Mouse (Mus musculus) lung, postnatal 0 days (tissue): ENCODE results near the gene Sgsm3. TPM values are rescaled to one million over a fixed set of nuclear protein-coding genes. Genes with fewer than 3 reads are reported as not detected.

ENCODE experiments used
- ATAC-seq: fragments of 200-750 bp; cut with Nextera tagmentation; 2 replicates; pipeline ENCODE4 v1.8.0; 2017; ENCODE audit warnings: moderate library complexity
- DNase-seq: peaks from one replicate; pipeline ENCODE4 v3.0.0-alpha.2; 2016; ENCODE audit warnings: low spot score
- H3K27ac ChIP-seq: fragments of 300-500 bp; sonication (generic); 2 replicates; pipeline ENCODE4 v1.5.1; 2014; ENCODE audit warnings: antibody characterized with exemption, mild to moderate bottlenecking, low read length, mixed read lengths
- H3K27me3 ChIP-seq: fragments of 300-500 bp; sonication (generic); replicated peaks from 2 replicates; pipeline ENCODE4 v1.6.1; 2014; ENCODE audit warnings: low read length, mixed read lengths; ENCODE audit not compliant: insufficient read depth
- H3K36me3 ChIP-seq: fragments of 300-500 bp; sonication (generic); 2 replicates; pipeline ENCODE4 v1.6.1; 2014; ENCODE audit warnings: low read length, mixed read lengths; ENCODE audit not compliant: insufficient read depth
- H3K4me1 ChIP-seq: fragments of 300-500 bp; sonication (generic); 2 replicates; pipeline ENCODE4 v1.6.1; 2014; ENCODE audit warnings: antibody characterized with exemption, low read depth, low read length, mixed read lengths; ENCODE audit not compliant: insufficient read depth
- H3K4me2 ChIP-seq: fragments of 300-500 bp; sonication (generic); replicated peaks from 2 replicates; pipeline ENCODE4 v1.6.1; 2014; ENCODE audit warnings: low read depth, mild to moderate bottlenecking, low read length, moderate library complexity, mixed read lengths
- H3K4me3 ChIP-seq: fragments of 300-500 bp; sonication (generic); 2 replicates; pipeline ENCODE4 v1.5.1; 2014; ENCODE audit warnings: low read depth, low read length
- H3K9ac ChIP-seq: fragments of 300-500 bp; sonication (generic); replicated peaks from 2 replicates; pipeline ENCODE4 v1.6.1; 2014; ENCODE audit warnings: low read depth, mild to moderate bottlenecking
- H3K9me3 ChIP-seq: fragments of 300-500 bp; sonication (generic); 2 replicates; pipeline ENCODE4 v1.6.1; 2016; ENCODE audit warnings: low read length, mixed read lengths
- CTCF ChIP-seq: IDR thresholded peaks from 2 replicates; pipeline ENCODE4 v1.5.1; 2016; ENCODE audit warnings: antibody characterized with exemption, mild to moderate bottlenecking
- EP300 ChIP-seq: IDR thresholded peaks from 2 replicates; pipeline ENCODE4 v1.6.1; 2016; ENCODE audit warnings: antibody characterized with exemption, mild to moderate bottlenecking, control low read depth
- WGBS: fragments of 180-500 bp; shearing (Covaris S2); extraction: QIAGEN DNeasy Blood & Tissue Kit; methylation state at CpG from one replicate; pipeline ENCODE4 v1.1.7; 2014; 5-methylcytosine and 5-hydroxymethylcytosine counted together
- polyA plus RNA-seq: library from polyadenylated mRNA; unstranded; fragments of >200 nt; fragmentation: Nextera tagmentation; extraction: Ambion mirVana; gene quantifications from 2 replicates; pipeline ENCODE4 v1.2.1, GENCODE M21; 2015

Gene Sgsm3
- polyA plus RNA-seq, 1 experiment from 2014 or later, result 38.5 TPM

DNA sequence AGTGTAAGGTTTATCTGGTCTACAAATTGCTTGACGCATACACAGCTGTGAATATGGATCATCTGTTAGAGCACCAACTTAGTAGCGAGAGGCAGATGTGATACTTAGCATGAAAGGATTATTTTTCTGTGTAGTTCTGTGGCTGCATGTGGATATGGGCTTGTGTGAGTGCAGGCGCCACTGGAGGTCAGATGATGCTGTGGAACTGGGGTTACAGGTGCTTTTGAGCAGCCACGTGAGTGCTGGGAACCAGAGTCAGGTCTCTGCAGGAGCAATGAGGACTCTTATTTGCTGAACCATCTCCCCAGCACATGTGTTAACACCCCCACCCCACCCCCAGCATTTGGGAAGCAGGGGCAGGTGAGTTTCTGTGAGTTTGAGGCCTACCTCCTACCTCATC, 28.1 kb upstream of the Sgsm3 start:
- DNase-seq (no peak), ATAC-seq (no peak)
- Histone ChIP-seq H3K27ac (no peak overlapping the region), H3K9me3 (no peaks in the 10 kb centered on the region), H3K4me1 (peaks cover 8% of the 10 kb centered on the region; the same call in 1 of the 2 replicates), H3K4me2 (peak overlapping the region; percentile 74; the same call in 1 of the 2 replicates), H3K27me3 (no peaks in the 10 kb centered on the region), H3K4me3 (peak overlapping the region; percentile 80), H3K9ac (no peak overlapping the region), H3K36me3 (peaks cover 1% of the 10 kb centered on the region; the same call in 1 of the 2 replicates)
- TF ChIP-seq CTCF (no peak), EP300 (no peak)
- 31% methylated on average over 4 of the region's 4 CpGs for WGBS

DNA sequence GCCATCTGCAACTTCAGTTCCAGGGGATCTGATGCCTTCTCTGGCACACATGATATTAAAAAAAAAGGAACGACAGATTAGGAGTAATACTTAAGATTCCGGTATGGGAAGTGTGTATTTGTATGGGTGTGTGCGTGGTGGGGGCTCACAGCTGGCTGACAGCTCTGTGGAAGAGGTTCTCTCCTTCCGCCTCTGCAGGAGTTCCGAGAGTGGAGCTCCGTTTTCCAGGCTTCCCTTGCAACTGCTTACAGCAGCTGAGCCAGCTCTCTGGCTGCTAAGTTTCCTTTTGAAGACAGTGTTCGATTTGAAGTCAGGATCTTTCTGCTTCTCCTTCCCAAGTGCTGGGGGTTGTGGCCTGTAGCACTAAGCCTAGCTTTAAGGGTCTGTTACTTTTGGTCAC, 27.5 kb upstream of the Sgsm3 start:
- DNase-seq (no peak), ATAC-seq (no peak)
- WGBS, result 75% methylated on average over 7 of the region's 7 CpGs
- TF ChIP-seq CTCF, result no peak
- TF ChIP-seq EP300, result no peak
- Histone ChIP-seq H3K4me1 (peaks cover 8% of the 10 kb centered on the region; the same call in 1 of the 2 replicates), H3K4me3 (no peak overlapping the region), H3K27me3 (no peaks in the 10 kb centered on the region), H3K9ac (no peak overlapping the region), H3K27ac (no peak overlapping the region), H3K36me3 (peaks cover 5% of the 10 kb centered on the region), H3K4me2 (no peak overlapping the region), H3K9me3 (no peaks in the 10 kb centered on the region)

- Histone ChIP-seq H3K27me3 (no peaks in the 10 kb centered on the region), H3K27ac (no peak overlapping the region), H3K36me3 (peaks cover 24% of the 10 kb centered on the region), H3K4me1 (peaks cover 6% of the 10 kb centered on the region; the same call in 1 of the 2 replicates), H3K4me2 (no peak overlapping the region), H3K9ac (no peak overlapping the region), H3K9me3 (no peaks in the 10 kb centered on the region), H3K4me3 (no peak overlapping the region)
- no peak for TF ChIP-seq EP300
- no peak for TF ChIP-seq CTCF
- ATAC-seq, result no peak
- no peak for DNase-seq
- 80% methylated on average over 9 of the region's 9 CpGs for WGBS
These were observed 23.6 kb upstream of the Sgsm3 start for GRCm38 (mm10) chr15:80953971-80954370.

DNA sequence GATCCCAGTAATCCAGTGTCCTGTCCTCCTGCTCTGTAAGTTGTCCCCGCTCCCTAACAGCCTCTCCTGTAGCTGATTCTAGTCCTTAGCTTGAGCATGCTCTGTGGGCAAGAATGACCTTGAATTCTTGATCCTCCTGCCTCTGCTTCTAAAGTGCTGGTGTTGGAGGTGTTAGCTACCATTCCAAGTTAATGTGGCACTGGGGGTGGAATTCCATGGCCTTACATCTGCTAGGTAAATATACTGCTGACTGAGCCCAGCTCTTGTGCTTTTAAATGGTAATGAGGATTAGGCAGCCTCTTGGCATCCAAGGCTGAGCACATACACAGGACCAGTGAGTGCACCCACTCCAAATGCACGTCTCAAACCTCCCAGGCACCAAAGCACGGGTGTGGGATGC, 22.7 kb upstream of the Sgsm3 start:
- no peak for ATAC-seq
- WGBS, result 74% methylated on average over 3 of the region's 3 CpGs

DNA sequence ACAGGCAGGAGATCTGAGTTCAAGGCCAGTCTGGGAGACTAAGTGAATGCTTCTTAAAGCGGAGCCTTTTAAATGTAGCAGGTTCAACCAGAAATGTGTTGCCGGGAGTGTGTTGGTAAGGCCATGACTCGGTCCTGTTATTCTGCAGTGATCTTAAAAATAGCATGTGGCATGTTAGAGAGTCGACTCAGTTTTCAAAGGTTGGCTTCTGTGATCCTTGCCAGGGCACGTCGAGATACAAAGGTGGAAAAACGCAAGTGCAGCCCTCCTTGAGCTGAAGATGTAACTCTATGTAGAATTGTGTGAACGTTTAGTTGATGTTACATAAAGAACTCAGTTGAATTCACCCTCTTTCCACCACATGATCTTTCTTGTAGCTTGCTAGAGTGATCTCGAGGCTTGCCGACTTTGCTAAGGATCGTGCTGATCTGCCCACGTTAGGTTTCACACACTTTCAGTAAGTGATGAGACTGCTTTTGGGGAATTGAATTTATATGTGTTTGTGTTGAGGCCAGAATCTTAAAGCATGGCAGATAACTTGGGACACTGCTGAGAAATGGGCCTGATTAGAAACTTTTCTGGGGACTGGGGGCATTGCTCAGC, 21.6 kb upstream of the Sgsm3 start:
- Histone ChIP-seq H3K4me1 (no peaks in the 10 kb centered on the region), H3K27ac (no peak overlapping the region), H3K9me3 (no peaks in the 10 kb centered on the region), H3K9ac (no peak overlapping the region), H3K36me3 (peaks cover 32% of the 10 kb centered on the region), H3K4me2 (no peak overlapping the region), H3K27me3 (no peaks in the 10 kb centered on the region), H3K4me3 (no peak overlapping the region)
- DNase-seq (no peak), ATAC-seq (no peak)
- TF ChIP-seq EP300 (no peak), CTCF (no peak)
- 93% methylated on average over 12 of the region's 12 CpGs for WGBS

More for the DNA sequence above, 22.7 kb upstream of the Sgsm3 start:
- TF ChIP-seq EP300 (no peak), CTCF (no peak)
- H3K9me3 ChIP-seq, result no peaks in the 10 kb centered on the region
- no peaks in the 10 kb centered on the region for H3K4me1 ChIP-seq
- H3K4me3 ChIP-seq, result no peak overlapping the region
- H3K27ac ChIP-seq, result no peak overlapping the region
- no peak overlapping the region for H3K4me2 ChIP-seq
- no peak overlapping the region for H3K9ac ChIP-seq
- H3K27me3 ChIP-seq, result no peaks in the 10 kb centered on the region
- no peak for DNase-seq
- H3K36me3 ChIP-seq, result peaks cover 24% of the 10 kb centered on the region

- peaks cover 25% of the 10 kb centered on the region for H3K36me3 ChIP-seq
- H3K27me3 ChIP-seq, result no peaks in the 10 kb centered on the region
- no peak overlapping the region for H3K27ac ChIP-seq
- H3K4me3 ChIP-seq, result no peak overlapping the region
- H3K9me3 ChIP-seq, result no peaks in the 10 kb centered on the region
- DNase-seq, result peak; percentile 86
- no peak overlapping the region for H3K4me2 ChIP-seq
- H3K9ac ChIP-seq, result no peak overlapping the region
- TF ChIP-seq CTCF (no peak), EP300 (peak; percentile 80)
- WGBS, result 63% methylated on average over 1 of the region's 1 CpGs
- H3K4me1 ChIP-seq, result no peaks in the 10 kb centered on the region
- peak; percentile 86 for ATAC-seq
These were observed 8.2 kb upstream of the Sgsm3 start for GRCm38 (mm10) chr15:80969371-80969770.
